Mouse (Mus musculus) kidney, adult 9 months (tissue): ENCODE data around the gene Zfhx3.

ENCODE experiments used
- DNase-seq: peaks from one replicate; pipeline ENCODE4 v3.0.0; 2022

Zfhx3 gene

DNA sequence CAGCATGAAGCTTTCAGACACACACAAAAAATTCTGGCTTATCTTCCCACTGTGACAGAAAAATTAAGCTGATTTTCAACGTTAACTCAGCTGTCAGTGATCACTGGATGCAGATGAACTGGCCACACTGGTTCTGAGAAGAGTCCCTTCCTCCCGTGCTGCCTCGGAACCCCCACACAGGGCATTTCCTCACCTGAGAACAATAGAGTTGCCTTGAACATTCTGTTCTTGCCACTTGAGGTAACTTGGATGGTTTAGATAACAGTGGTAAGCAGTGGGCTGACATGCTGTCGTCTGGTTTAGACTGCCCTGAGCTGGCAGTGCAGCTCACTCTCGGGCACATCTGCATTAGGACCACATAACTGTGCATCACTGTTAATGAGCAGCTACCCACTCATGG is 927.5 kb downstream of the Zfhx3 start:
- no peak for DNase-seq

DNA sequence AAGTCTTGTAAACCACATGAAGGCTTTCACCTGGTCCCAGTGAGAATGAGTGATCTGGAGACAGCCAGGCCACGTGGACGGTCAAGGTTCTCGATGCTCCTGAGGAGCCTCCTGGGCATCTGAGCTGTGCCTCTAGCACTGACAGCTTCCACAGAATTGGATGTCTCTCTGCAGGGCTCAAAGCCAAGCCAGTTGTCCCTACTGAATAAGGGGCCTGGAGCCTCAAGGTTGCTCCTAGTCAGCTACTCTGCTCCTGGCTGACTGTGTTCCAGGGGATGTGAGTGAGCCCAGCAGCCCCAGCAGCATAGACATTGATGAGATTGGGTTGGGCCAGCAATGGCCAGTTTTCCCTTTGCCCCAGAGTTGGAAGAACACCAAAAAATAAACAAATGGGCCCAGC is 927.9 kb downstream of the Zfhx3 start:
- DNase-seq, result no peak

DNA sequence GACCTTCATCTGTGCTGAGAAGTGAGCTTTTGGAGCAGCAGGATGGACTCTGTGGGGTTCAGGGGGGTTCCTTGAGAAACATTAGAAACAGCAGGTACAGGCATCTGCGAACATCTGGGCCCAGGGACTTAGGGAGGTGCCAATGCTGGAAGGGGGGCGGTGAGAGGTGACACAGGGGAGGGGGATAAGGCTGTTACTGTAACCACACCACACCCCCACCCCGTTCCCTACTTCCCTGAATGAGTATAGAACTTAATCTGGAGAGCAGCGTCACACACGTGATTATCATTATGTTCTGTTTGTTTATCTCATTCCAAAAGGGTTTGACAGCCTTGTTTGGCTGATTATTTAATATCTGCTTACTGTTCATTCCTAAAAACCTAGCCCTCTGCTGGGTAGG is 933.3 kb downstream of the Zfhx3 start:
- DNase-seq, result no peak

DNA sequence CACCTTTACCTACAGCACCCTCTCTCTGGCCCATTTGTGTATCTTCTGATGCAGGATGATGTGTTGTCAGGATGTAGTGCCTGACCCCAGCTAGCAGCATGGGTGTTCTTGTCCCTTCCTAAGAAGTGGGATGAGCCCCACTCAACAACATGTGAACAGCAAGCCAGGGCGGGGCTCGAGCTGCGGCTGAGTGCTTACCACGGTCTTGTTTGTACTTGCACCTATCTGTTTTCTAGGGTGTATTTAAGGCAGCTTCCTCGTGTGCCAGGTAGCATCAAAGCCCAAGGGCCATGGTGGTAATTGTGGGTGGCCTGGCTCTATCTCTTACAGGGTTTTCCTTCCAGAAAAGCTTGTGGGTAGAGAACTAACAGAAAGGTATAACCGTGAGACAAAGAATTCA is 937.7 kb downstream of the Zfhx3 start:
- DNase-seq, result no peak

DNA sequence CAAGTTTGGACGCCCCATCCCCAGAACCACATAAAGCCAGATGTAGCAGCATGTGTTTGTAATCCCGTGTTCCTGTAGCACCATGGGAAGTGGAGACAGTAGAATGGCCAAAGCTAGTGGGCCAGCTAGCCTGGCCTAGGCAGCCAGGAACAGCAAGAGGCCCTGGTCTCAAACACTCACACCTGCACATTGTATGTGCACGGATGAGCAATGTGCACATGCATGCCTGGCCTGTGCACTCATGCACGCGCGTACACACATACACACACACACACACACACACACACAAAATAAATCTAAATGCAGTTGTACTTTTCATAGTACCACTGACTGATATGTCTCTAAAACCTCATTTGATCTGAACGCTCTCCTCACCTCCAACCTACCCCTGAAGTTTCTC is 938.9 kb downstream of the Zfhx3 start:
- DNase-seq, result no peak

DNA sequence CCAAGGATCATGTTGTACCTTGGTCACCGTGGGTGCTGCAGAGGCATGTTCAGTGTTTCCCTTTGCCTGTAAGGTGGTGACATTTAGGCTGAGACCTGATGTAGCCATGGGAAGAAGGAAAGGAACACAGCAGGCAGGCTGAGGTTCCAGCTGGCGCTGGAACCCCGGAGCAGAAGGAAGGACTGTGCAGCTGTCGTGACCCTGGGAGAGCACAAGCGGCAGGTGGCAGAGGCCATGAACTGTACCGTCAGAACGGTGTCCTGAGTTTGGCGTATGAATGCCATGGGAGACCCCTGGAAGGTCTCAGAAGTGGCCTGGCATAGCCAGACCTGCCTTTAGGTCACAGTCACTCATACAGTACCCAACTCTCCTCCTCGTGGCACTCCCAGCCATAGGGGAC is 939.6 kb downstream of the Zfhx3 start:
- no peak for DNase-seq

DNA sequence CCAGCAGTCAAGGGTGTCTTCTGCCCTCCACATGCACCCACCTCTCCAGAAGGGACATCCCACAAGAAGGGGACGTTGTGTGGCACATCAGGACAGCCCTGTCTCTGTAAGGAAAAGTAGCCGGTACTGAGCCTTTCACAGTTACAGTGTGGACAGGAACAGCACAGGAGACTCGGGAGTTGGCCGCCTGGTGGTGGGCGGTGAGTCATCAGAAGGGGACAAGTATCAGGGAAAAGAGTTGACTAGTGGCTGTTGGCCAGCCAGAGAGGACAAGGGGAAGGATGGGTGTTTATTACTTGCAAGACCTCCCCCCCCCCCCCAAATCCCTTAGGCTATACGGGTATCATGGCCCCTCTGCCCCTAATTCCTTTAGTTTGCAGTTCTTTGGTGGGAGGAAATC is 940.9 kb downstream of the Zfhx3 start:
- DNase-seq, result no peak

DNA sequence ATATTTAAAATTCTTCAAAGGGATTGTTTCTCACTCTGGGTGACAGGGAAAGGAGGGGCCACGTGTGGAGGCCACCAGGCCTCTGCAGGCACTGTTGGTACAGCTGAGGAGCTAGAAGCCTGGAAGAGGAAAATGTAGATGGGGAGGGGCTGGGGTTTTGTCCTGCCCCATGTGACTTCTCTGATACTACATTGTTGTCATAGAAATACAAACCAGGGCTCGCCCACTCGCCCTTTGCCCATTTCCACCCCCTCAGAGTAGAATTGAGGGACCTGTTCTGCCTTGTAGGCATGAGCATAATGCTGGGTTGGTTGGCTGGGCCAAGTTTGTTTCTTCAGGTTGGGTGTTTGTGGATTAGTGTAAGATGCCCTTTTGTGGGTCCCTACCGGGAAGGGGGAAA is 942.5 kb downstream of the Zfhx3 start:
- DNase-seq, result no peak

DNA sequence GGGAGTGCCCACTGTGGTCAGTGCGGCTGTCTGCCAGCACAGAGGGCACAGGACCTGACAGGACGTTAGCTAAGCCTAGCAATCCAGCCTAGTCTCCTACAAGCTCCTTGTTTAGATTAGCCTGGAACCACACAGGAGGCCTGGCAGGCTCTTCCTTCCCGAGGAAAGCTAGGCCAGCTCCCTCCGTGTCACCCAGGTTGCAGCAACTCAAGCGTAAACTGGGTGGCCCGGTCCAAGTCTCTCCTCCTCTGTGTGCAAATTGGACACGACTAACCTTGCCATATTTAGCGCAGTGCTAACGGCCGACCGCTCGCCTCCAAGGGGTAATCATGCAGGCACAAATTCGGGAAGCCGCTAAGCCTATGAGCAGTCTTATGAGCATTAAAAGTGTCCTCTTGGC is 943.0 kb downstream of the Zfhx3 start:
- DNase-seq, result peak; percentile 25

DNA sequence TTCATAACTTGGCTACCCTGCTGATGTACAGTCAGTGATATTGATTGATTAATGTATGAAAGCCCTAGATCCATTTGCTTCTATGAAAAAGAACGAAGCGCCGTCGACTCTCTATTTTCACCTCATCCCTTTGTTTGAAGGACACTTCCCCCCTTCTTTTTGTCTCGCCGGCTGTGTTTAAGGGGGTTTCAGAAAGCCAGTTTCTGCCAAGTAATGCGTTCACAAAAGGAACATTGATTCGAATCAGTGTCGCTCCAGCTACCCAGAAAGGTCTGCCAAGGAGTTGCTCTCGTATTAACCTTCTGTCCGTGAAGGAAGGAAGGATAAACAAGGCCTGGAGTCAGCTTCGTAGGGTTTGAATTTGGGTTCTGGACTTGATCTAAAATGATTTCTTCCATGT is 943.4 kb downstream of the Zfhx3 start:
- no peak for DNase-seq

DNA sequence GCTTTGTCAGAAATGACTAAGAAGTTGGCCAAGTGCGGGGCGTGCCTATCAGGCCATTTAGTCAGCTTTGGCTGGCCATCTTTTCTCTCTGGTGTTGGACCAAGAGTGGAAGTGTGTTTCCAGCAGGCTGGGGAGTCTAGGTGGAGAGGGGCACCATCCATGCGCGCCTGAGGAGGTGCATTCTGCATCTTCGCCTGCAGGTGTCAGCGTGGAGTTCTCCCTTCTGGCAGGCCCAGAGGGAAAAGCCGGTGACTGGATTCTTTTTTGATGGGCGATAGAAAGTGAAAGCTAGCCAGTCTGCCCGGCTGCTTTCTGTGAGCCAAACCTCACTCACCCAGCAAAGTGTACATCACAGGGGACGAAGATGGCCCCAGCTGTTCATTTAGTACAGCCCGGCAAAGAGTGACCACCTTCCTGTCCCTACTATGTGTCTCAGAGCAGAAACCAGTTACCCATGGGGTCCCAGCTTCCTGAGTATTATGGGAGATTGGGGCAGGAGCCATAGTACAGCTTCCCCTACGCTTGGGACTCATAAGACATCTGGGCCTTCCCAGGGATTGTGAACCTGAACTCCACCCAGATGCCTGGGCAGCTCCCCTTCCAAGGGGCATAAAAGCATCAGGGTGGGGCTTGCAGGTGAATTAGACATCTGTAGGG is 944.3 kb downstream of the Zfhx3 start:
- DNase-seq, result peak; percentile 83

DNA sequence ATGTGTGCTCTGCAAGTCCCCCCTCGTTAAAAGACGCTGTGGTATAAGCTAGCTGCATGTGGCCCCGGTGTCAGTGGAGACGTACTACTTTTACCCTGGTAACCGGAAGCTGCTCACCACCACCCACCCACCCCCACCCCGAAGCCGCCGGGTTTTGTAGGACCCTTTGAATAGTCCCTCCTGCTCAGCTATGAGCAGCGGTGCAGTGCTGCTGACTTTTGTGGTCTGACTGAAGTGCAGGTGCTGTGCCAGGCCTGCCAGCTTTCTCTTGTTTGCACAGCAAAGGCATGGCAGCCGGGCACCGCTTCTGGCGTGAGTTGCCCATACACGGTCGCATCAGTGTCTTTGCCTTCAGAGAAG is 944.8 kb downstream of the Zfhx3 start:
- no peak for DNase-seq

DNA sequence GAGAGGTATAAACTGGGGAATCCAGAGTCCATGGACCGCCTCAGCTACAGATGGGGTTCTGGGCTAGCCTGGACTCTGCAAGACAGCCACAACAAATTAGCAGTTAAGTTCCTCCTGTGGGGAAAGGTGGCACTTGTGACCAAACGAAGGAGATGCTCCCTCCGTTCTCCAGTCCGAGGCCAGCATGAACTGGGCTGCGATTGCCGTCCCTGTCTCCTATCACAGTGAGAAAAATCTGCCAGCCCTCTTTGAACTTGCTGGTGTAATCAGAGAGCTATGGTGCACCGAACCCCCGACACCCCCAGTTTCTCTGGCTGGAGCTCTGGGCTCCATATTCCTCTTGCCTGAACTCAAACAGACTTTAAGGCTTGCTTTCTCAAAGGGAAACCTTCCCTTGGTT is 945.4 kb downstream of the Zfhx3 start:
- DNase-seq, result no peak

DNA sequence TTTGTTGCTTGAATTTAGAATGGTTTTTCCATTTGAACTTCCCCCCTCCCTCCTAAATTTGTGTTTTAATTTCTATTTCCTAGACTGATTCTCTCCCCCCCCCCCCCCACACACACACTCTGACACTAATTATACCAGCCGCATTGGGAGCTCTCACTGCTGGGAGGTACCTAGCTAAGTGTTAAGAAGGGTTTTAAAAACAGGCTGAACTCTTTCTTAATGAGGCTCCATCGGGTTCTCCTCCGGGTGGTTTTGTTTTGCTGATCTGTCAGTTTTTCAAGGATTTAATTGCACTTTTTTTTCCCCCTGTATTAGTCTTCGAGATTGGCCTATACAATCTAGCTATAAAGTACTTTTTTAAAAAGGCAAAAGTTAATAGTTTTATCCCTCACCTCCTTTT is 946.5 kb downstream of the Zfhx3 start:
- DNase-seq, result no peak

DNA sequence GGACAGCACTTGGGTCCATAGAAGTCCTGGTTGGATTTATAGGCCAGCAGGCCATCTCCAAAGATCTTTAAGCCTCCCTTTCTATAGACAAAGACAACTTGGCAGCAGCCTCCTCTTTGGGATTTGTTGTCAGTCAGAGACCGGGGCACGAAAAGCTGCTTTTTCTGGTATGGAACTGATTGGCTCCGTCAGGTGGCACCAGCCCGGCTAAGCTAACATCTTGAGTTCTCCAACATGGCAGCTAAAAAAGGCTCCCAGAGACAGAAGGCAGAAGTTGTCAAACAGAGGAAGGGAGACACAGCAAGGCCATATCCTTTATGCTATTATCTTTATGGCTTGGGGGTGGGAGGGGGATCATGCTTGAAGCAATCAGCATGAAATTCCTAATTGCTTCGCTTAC is 947.0 kb downstream of the Zfhx3 start:
- no peak for DNase-seq

DNA sequence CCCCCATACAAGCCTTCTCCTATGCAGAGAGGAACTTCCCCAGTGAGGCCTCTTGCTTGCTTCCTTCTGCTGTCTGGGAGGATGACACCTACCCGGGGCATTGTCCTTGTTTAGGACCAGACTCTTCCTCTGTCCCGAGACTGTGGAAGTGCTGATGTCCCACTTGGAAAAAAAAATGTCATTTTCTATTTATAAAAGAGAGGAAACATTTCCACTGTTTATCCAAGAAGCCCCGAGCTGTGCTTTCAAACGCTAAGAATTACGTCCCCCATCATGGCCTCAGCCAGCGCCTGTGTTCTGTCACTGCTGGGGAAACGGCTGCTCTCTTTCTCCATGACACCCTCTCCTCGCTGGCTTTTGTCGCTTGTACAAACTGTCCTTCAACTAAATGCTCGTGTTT is 951.8 kb downstream of the Zfhx3 start:
- DNase-seq, result peak; percentile 25

DNA sequence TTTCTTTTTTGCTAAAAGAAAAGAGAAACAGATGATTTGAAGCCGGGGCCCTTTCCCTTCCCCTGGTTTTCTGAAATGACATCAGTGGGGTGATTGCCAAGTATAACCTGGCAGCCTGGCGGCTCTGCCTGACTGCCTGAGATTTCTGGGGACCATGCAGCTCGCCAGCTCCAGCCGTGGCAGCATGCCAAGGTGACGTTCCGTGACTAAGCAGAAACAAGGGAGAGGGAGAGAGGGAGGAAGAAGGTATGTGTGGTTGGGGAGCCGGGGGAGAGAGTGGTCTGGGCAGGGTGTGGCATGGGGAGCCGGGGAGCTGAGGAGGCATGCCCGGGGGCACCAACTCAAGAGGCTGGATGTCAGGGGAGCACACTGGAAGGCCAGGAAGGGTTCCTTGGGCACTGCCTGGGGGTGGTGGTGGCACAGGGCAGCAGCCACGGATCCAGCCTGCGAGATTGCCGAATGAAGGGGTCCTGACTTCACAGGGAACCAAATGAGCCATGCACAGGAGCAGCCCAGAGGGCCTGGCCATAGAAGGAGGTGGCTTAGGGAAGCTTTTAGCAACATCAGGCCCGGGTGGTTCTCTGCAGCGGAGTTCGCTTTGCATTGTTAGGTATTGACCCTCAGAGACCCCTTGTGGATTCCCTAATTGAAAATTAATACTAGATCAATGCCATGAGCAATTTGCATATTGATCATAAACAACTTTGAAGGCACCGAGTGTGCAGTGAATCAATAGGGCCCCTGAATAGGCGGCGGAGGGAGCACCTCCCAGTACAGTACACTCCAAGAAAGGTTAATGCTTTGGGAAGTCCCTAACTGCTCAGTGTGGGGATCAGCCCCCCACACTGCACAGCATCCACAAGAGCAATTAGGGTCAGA is 954.3 kb downstream of the Zfhx3 start:
- peak; percentile 78 for DNase-seq

DNA sequence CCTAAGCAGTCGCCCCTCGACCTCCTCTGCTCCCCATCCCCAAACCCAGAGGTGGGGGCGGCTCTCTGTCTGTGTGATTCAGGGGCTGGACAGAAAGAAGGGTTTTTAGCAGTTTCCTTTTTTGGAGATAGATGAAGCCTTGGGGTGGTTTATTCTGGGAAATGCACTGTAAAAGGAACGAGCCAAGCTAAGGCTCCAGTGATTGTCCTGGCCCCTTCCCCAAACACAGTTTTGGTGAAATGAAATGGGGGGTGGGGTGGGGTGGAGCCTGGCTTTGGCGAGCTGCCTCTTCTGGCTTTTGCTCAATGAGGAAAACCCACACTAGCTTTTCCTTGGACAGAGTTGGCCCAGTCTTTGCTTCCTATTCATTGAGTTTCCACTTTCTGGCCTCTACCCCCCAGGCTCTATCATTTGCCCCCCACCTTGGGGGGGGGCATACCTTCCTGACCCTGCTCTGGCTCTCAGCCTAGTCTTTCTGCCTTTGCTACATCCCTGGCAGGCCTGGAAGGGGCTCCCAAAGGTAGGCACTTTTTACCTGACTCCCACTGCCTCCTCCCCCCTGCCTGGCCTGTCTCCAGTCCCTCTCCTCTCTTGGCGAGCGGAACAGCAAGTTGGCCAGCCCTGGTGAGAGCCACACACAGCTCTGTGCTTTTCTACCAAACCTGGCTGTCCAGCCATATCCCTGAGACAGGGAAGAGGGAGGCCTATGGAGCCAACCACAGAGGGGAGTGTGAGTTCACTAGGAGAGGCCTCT is 955.1 kb downstream of the Zfhx3 start:
- DNase-seq, result no peak

DNA sequence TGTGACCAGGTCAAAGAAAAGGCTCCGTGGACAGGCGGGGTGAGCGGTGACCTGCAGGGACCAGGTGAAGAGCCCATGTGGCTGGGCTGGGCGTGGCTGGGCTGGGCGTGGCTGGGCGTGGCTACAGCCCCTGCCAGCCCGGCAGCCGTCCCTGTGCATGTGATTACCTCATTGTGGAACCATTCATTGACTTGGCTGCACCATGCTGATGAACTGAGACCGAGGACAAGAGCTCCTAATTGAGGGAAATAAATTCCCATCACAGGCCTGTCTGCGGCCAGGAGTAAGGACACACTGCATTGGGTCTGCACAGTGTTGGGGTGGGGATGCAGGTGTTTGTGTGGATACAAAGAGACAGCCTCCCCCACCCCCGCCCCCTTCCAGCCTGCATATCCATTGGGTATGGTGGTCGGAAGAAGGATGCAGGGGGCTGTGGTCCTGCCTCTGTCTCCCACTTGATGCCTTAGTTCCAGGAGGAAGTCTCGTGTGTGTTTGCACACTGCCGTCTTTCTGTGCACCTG is 956.9 kb downstream of the Zfhx3 start:
- no peak for DNase-seq

DNA sequence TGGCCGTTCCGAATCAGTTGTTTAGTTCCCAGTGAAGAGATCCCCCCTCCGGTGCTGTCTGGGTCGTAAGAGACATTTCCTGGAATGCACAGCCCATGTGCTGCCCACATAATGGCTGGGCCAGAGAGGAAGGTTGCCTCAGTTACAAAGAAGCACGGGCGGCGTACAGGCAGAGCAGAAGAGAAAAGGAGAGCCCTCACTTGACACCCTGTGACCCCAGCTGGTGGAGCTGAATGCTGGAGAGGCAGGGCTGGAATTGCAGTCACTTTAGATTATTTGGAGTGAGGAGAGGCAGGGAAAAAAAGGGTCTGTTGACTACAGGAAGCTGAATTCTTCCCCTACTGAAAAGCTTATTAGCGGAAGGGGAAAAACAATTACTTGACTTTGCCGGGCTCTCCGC is 958.1 kb downstream of the Zfhx3 start:
- DNase-seq, result no peak

DNA sequence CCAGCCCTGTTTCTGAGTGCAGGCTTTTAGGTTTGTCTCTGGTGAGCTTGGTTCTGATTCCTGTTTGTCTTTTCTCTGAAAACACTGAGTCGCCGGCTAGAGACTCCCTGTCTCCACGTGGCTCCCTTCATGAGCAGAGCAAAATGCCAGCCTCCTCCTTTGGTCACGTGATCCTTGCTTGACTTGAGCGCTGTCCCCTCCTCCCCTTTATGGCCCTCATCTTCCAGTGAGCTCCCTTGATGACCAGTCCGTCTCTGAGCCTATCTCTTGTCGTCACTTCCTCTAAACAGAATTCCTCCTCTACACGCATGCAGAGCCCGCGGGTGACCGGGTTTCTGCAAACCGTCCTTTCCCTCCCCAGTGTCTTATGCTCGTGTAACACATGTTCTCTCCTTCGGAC is 958.8 kb downstream of the Zfhx3 start:
- DNase-seq, result no peak

DNA sequence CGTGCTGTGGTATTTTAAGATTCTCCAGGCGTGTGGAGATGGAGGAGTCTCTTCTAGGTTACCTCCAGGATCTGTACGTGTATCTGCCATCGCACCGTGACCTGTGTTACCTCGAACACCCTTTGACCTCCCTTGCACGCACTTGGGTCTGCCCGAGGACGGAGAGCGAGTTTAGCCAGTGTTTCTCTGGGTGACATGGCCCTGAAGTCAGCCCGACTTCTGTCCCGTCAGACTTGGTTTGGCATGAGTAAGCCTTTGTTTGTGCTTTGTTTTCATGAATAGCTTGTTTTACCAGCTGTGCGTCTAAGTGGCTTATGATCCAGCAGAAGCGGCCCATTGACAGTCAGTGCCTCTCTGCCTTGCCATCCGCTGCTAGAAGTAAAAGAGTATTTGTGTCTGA is 961.1 kb downstream of the Zfhx3 start:
- no peak for DNase-seq

DNA sequence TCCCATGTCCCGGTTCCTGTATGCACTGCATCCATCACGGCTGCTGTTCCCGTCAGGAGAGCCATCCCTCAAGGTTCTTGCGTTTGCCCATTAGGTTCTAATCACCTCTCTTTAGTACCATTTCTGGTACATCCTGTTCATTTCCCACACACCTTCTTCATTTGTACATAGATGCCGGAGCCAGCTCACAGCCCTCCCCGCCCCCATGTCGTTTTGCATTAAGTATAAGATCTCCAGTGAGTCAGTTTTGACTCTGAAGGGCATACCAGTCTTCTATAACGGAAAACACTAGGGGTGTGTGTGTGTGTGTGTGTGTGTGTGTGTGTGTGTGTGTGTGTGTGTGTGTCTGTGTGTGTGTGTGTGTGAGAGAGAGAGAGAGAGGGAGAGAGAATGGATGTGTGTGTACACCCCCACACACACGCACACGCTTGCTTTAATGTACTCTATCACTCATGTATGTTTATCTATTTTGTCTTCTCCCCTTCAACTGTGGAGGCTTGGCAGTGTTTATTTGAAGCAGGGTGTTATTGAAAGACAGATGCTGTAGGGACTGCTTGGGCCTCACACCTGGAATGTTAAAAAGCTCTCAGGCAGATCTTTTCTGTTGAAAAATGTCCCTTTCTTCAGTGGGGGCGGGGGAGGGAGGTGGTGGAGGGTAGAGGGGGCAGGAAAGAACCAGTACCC is 962.0 kb downstream of the Zfhx3 start:
- DNase-seq, result no peak
